Mouse (Mus musculus) megakaryocyte, embryonic 14.5 days (primary cell): ENCODE measurements at regions not wholly inside any gene's neighbourhood (a gene's known extent, or its start where the extent isn't known, plus 50 kb on each side); places are given as distances from the start of the nearest gene placed in this dataset.

ENCODE experiments used
- H3K27me3 ChIP-seq: replicated peaks from 2 replicates; pipeline ENCODE3; 2012; ENCODE audit warnings: inconsistent platforms
- H3K36me3 ChIP-seq: replicated peaks from 2 replicates; pipeline ENCODE3; 2012; ENCODE audit warnings: low read length, inconsistent platforms, mixed read lengths
- H3K4me1 ChIP-seq: 2 replicates; pipeline ENCODE4 v1.6.1; 2012; ENCODE audit warnings: inconsistent platforms
- H3K4me3 ChIP-seq: replicated peaks from 2 replicates; pipeline ENCODE3; 2012; ENCODE audit warnings: moderate library complexity, mild to moderate bottlenecking, inconsistent platforms
- H3K9me3 ChIP-seq: 2 replicates; pipeline ENCODE4 v1.6.1; 2012; ENCODE audit warnings: inconsistent platforms
- FLI1 ChIP-seq: IDR thresholded peaks from 2 replicates; pipeline ENCODE4 v1.6.1; 2012; ENCODE audit warnings: low read length, inconsistent platforms, mixed read lengths
- GATA1 ChIP-seq: IDR thresholded peaks from 3 replicates; pipeline ENCODE4 v1.6.1; 2012; ENCODE audit warnings: mixed read lengths, low read length, inconsistent platforms, borderline replicate concordance

DNA sequence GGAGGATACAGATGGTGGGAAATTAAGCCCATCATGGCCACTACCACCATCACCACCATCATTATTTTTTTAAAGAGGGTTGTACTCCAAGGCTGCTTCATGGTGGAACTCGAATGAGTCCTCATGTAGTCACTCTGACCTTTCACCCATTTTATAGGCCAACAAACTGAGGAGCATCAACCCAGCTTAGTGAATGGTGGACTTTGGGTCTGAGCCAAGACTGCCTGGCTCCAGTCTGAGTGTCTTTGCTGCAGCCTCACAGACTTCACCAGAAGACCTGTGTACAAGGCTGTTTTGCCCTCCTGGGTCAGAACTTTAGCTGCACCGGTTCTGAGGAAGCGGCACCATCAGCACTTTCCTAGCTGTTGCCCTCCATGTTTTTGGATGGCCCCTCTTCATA lies 184.4 kb downstream of the Emx2 start:
- TF ChIP-seq FLI1: no peak
- no peak for TF ChIP-seq GATA1
- H3K36me3 ChIP-seq: no peaks in the 10 kb centered on the region
- H3K4me3 ChIP-seq: no peak overlapping the region
- no peaks in the 10 kb centered on the region for H3K27me3 ChIP-seq
- no peaks in the 10 kb centered on the region for H3K4me1 ChIP-seq
- no peaks in the 10 kb centered on the region for H3K9me3 ChIP-seq

DNA sequence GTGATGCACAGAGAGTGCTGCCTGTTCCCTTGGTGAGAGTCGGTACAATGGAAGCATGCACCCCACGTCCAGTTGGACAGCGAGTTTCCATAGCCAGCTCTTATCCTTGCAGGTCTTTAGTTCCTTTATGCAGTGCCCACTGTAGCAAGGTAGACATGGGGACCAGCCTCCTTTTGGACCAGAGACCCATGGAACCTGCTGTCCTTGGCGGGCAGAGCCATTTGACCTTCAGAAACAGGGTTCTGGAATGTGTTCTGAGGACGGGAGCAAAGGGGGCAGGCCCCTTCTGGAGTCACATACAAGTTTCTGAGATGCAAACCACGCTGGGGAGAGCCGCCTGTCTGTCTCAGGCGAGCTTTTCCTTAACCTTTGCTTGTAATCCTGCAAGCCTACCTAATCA lies 188.1 kb downstream of the Emx2 start:
- Histone ChIP-seq H3K27me3 (no peaks in the 10 kb centered on the region), H3K4me3 (no peak overlapping the region), H3K36me3 (no peaks in the 10 kb centered on the region), H3K4me1 (no peaks in the 10 kb centered on the region), H3K9me3 (no peaks in the 10 kb centered on the region)
- TF ChIP-seq GATA1: no peak
- no peak for TF ChIP-seq FLI1

DNA sequence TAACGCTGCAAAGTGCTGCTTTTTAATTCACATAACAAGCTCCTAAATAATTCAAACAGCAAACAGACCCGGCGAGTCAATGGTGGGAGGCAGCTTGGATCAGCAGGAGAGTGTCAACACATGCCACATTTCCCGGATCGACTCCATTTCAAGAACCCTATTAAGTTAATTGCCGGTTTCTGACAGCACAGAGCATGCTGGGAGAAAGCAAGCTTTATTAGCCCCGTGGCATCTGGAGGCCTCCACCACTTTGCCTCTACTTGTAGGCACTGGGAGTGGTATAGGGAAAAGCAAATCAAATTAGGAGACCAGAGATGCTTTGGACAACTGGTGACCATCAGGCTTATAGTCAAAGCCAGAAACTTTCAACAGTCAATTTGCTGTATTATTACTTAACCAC lies 188.5 kb downstream of the Emx2 start:
- no peaks in the 10 kb centered on the region for H3K9me3 ChIP-seq
- no peak for TF ChIP-seq GATA1
- no peak for TF ChIP-seq FLI1
- no peaks in the 10 kb centered on the region for H3K4me1 ChIP-seq
- no peaks in the 10 kb centered on the region for H3K36me3 ChIP-seq
- no peak overlapping the region for H3K4me3 ChIP-seq
- H3K27me3 ChIP-seq: no peaks in the 10 kb centered on the region

DNA sequence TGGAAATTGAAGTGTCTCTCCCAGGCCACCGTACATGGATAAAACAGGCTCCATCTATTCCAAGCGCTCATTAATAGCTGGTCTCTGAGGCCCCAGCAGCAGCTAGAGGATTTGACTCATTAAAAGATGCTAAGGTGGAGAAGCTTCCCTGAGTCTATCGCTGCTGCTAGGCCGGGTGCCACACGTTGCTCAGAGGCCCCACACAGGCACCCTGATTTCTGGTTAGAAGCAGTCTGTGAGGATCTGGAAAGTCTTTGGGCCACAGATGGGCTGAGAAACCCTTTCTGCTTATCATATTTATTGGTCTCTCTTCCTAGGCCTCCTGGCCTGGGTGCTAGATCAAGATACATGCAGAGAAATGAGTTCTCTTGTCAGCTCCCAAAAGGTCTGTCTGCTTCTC lies 191.2 kb downstream of the Emx2 start:
- no peaks in the 10 kb centered on the region for H3K4me1 ChIP-seq
- TF ChIP-seq GATA1 (no peak), FLI1 (no peak)
- no peaks in the 10 kb centered on the region for H3K36me3 ChIP-seq

DNA sequence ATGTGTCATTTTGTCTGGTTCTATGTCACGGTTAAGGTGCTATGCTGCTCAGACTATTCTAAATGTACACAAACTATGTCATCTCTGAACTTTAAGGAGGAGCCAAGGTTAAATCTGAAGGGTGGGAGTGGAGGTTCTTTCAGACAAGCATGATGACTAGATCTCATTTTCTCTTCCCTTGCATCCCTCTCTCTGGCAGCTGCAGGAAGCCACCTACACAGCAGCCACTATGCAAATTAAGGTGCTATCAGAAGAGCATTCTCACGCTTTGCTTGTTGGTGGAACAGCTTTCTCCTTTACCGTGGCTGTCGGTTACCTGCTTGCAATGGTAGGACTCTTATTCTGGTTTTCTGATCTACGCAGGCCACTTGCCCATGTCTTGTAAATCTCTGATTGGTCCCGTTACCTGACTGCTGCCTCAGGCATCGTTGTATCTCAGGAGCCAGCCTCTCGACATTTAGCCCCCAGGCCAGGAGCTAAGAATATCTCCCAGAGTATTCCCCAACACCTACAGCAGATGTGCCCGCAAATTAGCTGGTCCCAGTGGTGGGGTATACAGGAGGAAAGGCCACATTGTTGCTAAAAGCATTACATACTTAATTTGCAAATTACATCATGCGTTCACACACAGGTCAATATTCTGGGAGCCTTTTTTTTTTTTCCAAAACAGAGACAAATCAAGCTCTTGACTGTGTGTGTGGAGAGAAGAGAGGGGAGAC lies 192.6 kb downstream of the Emx2 start:
- TF ChIP-seq FLI1: no peak
- TF ChIP-seq GATA1: no peak
- no peaks in the 10 kb centered on the region for H3K4me1 ChIP-seq
- no peaks in the 10 kb centered on the region for H3K9me3 ChIP-seq
- H3K4me3 ChIP-seq: no peak overlapping the region
- no peaks in the 10 kb centered on the region for H3K36me3 ChIP-seq
- H3K27me3 ChIP-seq: no peaks in the 10 kb centered on the region

More for the DNA sequence above, 191.2 kb downstream of the Emx2 start:
- no peaks in the 10 kb centered on the region for H3K27me3 ChIP-seq
- H3K4me3 ChIP-seq: no peak overlapping the region
- H3K9me3 ChIP-seq: no peaks in the 10 kb centered on the region

DNA sequence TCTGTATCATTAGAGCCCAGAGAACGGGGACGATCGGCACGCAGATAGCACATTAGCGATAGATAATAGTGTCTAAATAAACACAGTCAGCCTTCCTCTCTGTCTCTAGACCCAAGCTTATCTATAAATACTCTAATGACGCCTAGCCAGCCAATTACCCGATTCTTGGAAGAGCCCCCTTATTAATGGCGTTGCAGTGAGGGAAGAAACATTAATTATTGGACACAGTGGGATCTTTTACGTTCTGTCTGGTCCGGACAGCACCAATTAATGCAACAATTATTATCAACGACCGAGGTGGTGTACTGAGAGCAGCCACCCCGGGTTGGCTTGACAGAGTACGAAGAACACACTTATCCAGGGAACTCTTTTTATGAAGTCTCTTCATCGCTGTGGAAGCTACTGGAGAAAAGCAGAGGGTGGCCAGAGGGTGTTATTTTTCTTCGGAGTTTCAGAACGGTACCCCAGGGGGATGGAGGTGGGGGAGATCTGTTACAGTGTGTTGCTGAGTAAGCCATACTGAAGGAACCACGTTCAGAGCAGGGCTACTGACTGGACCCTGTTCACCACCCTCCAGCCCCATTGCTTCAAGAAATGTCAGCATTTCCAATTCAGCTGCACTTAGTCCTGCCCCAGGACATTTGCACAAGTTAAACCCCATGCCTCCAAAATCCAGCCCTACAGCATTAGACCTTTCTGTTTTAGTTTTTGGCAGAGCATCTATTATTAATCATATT lies 195.6 kb downstream of the Emx2 start:
- Histone ChIP-seq H3K4me1 (no peaks in the 10 kb centered on the region), H3K36me3 (no peaks in the 10 kb centered on the region), H3K9me3 (no peaks in the 10 kb centered on the region), H3K4me3 (no peak overlapping the region), H3K27me3 (no peaks in the 10 kb centered on the region)
- TF ChIP-seq FLI1 (no peak), GATA1 (no peak)

DNA sequence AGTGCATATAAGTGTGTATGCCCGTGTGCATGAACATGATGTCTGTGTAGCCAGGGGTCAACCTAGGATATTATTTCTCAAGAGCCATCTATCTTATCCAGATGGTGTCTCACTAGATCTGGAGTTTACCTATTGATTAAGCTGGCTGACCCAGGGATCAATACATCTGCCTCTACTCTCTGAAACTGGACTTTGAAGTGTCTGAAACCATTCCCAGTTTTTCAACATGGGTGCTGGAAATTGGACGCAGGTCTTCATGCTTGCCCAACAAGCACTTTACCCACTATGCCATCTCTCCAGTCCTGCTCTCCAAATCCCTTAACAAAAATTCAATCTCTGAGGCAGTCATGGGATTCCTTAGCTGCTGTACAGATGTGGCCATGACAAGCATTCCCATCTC lies 197.1 kb downstream of the Emx2 start:
- Histone ChIP-seq H3K27me3 (no peaks in the 10 kb centered on the region), H3K4me1 (no peaks in the 10 kb centered on the region), H3K36me3 (no peaks in the 10 kb centered on the region), H3K4me3 (no peak overlapping the region), H3K9me3 (no peaks in the 10 kb centered on the region)
- no peak for TF ChIP-seq FLI1
- TF ChIP-seq GATA1: no peak

DNA sequence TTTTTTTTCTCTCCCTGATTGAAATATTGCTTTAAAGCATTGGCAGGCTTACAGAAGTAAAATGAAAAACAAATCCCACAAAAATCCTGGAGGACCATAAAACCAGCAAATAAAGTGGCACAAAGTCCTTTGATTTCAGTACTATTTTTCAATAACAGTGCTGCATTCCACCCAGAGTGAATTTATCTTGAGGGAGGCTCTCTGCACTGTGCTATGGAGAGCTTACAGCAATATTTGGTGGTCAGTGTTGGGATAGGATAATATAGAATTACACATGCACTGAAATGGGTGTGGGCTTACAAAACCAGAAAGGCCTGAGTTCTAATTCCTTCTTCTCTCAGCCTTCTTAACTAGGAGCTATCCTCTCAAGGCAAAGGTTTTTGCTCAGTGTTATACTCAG lies 211.6 kb downstream of the Emx2 start:
- Histone ChIP-seq H3K36me3 (no peaks in the 10 kb centered on the region), H3K4me3 (no peak overlapping the region)
- TF ChIP-seq FLI1 (no peak), GATA1 (no peak)

DNA sequence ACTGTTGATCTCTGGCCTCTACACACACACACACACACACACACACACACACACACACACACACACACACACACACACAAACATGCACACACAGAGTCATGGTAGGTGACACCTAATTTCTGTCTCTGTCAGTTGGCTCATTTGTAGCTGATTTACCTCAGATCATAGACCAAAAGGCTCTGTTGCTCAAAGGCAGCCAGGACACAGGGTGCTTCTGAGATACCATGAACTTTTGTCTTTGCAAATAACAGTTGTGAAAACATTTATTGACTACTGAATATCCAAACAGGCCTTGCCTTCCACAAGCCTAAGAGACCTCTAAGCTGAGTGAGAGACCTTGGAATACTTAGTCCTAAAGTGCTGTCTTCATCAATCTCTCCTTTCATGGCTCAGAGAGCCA lies 215.4 kb downstream of the Emx2 start:
- H3K27me3 ChIP-seq: no peaks in the 10 kb centered on the region
- no peaks in the 10 kb centered on the region for H3K4me1 ChIP-seq
- H3K4me3 ChIP-seq: no peak overlapping the region
- H3K9me3 ChIP-seq: no peaks in the 10 kb centered on the region
- no peak for TF ChIP-seq GATA1
- no peaks in the 10 kb centered on the region for H3K36me3 ChIP-seq

More for the DNA sequence above, 211.6 kb downstream of the Emx2 start:
- Histone ChIP-seq H3K27me3 (no peaks in the 10 kb centered on the region), H3K9me3 (no peaks in the 10 kb centered on the region), H3K4me1 (no peaks in the 10 kb centered on the region)

DNA sequence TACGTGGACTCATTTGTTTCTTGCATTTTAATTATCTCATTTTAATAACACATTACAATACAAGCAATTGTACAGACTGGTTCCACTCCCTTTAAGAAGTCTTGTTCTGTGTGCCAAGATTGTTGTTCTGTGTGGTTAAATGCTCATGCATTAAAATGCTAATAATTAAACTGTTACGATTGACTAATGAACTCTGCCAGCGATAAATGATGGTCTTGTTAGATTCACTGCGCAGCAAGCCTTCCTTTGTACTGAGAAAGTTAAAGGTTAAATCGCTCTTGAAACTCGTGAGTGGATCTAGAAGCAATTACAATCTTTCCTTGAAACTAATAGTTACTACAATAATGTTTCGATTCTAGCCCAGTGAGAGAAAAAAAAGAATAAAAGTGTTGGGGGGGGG lies 221.0 kb downstream of the Emx2 start:
- no peaks in the 10 kb centered on the region for H3K36me3 ChIP-seq
- no peaks in the 10 kb centered on the region for H3K9me3 ChIP-seq
- H3K4me1 ChIP-seq: no peaks in the 10 kb centered on the region
- H3K4me3 ChIP-seq: no peak overlapping the region
- no peaks in the 10 kb centered on the region for H3K27me3 ChIP-seq
- TF ChIP-seq FLI1 (no peak), GATA1 (no peak)
